Mouse (Mus musculus) kidney, adult 2 months (tissue): ENCODE measurements at regions not wholly inside any gene's neighbourhood (a gene's known extent, or its start where the extent isn't known, plus 50 kb on each side); places are given as distances from the start of the nearest gene placed in this dataset.

Source experiments
- CTCF ChIP-seq: fragments of 200-500 bp; conservative IDR thresholded peaks from 2 replicates; pipeline ENCODE4 v1.5.1; 2011; ENCODE audit warnings: low read depth, mild to moderate bottlenecking, control low read depth, low read length, moderate library complexity, mixed read lengths; ENCODE audit not compliant: insufficient read depth, insufficient read length
- POLR2A ChIP-seq: fragments of 200-500 bp; IDR thresholded peaks from one replicate; pipeline ENCODE4 v1.6.1; 2011; ENCODE audit warnings: low read depth, low read length, control low read depth

DNA sequence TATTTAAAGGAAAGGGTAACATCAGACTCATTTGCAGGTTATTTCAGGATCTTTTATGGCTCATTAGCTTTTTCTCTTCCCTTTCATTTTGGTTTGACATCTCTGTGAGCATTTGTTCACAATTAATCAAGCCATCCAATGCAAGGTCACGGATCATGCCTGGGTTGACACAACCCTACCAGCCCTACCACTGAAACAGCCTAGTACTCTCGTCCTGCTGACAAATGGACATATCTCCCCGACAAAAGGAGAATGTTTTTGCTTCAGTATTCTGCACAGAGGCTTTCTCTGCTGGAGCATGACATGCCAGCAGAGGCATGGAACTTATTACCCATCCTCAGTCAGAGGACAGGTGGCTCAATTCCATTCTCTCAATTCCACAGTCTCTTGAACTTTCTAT is 328.5 kb upstream of the Celf2 start:
- TF ChIP-seq POLR2A = no peak
- no peak for TF ChIP-seq CTCF
